Mouse (Mus musculus): Measurements from ENCODE around the gene Pdlim1. TPM values are rescaled to one million over a fixed set of nuclear protein-coding genes. Genes with fewer than 3 reads are reported as not detected.

Gene Pdlim1
- 318 and 322 TPM in 2 replicates for polyA plus RNA-seq (2014; fragmentation: Nextera tagmentation; extraction: Ambion mirVana)

DNA sequence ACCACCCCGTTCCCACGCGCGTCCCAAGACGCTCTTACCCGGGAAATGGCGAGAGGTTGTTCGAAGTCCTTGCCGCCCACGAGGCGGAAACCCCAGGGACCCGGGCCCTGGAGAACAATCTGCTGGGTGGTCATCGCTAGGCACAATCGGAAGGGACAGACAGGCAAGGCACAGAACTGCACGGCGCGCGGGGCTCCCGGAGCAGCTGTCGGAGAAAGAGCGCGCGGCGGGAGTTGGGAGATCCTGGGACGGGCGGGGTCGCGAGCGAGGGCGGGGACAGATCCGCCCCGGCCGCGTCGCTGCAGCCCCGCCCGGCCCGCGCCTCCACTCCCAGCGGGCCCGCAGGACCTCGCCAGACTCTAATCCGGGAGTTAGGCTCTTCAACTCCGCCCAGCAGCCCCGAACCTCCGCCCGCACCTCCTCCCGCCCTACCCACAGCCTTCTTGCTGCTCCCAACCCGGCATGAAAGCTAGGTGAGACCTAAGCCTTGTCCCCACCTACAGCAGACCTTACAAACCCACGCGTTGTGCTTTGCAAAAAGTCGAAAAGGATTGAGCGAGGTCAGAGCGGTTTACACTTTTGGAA, at the start of gene Pdlim1:
Pdlim1 (minus strand) TSS at position 535 of the 585 bp plus-strand sequence.
- Histone ChIP-seq H3K4me1 (ENCODE audit: control insufficient read depth, insufficient read depth, low read length) (peaks cover 22% of the 10 kb centered on the region), H3K9ac (ENCODE audit: low read depth, low read length) (peak within 1 kb of the TSS; percentile 92), H3K4me2 (peak within 1 kb of the TSS; percentile 84), H3K36me3 (ENCODE audit: control insufficient read depth, insufficient read depth, low read length) (no peaks in the 10 kb centered on the region), H3K27me3 (ENCODE audit: control insufficient read depth, insufficient read depth, low read length) (no peaks in the 10 kb centered on the region), H3K27ac (ENCODE audit: low read depth, low read length) (peak within 1 kb of the TSS; percentile 79), H3K9me3 (replicated peaks; ENCODE audit: control insufficient read depth, low read length) (no peaks in the 10 kb centered on the region), H3K4me3 (ENCODE audit: low read depth, low read length) (peak within 1 kb of the TSS; percentile 86)
- ATAC-seq (replicated peaks; ENCODE audit: insufficient number of reproducible peaks, low FRiP score, low TSS enrichment) = peak; percentile 87
- under 1% methylated on average over 53 of the region's 54 CpGs for WGBS (ENCODE audit: insufficient replicate concordance)

DNA sequence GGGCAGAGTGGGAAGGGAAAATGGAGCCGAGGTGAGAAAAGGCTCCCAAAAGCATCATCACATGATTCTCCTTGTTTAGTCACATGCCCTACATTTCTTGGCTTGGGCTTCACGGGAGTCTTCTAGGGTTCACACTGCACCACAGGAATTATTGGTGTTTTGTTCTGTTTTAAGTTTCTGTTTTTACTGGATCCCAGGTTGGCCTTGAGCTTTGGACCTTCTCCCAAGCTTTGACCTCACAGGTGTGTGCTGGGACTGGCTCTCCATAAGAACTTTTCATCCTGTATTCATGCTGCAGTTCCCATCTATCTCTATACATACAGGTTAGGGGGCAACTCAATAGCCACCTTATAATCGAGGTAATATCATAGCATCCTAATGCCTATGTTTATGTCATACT, 47.6 kb upstream of the Pdlim1 start:
- H3K36me3 ChIP-seq (ENCODE audit: control insufficient read depth, insufficient read depth, low read length) = peaks cover 2% of the 10 kb centered on the region; the same call in 1 of the 2 replicates
- no peak for ATAC-seq (replicated peaks; ENCODE audit: insufficient number of reproducible peaks, low FRiP score, low TSS enrichment)
- 68% methylated on average over 3 of the region's 3 CpGs for WGBS (ENCODE audit: insufficient replicate concordance)
- peaks cover 17% of the 10 kb centered on the region for H3K4me1 ChIP-seq (ENCODE audit: control insufficient read depth, insufficient read depth, low read length)
- H3K27me3 ChIP-seq (ENCODE audit: control insufficient read depth, insufficient read depth, low read length) = no peaks in the 10 kb centered on the region
- H3K4me2 ChIP-seq = no peak overlapping the region
- H3K4me3 ChIP-seq (ENCODE audit: low read depth, low read length) = no peak overlapping the region
- H3K9me3 ChIP-seq (replicated peaks; ENCODE audit: control insufficient read depth, low read length) = no peaks in the 10 kb centered on the region
- H3K9ac ChIP-seq (ENCODE audit: low read depth, low read length) = no peak overlapping the region
- H3K27ac ChIP-seq (ENCODE audit: low read depth, low read length) = 0 out of 2 replicates have a peak overlapping the region, but pooled peaks have one; percentile 36

DNA sequence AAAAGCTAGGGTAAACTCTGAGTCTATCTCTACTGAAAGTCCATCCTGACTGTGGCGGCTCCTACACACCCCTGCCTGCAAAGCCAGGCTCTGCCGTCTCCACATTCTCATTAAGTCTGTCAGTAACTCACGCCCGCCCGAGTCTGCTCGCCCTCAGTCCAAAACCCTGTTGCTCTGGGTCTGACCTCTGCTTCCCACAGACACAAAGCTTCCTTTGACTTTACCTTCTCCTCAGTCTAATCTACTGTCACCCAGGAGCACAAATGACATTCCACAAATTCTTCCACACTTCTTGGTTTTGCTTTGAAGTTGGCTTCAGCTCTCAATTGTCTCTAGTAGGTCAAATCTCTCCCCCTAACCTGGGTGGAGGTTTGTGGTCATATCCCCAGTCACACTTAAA, 46.9 kb upstream of the Pdlim1 start:
- 22% methylated on average over 6 of the region's 6 CpGs for WGBS (ENCODE audit: insufficient replicate concordance)
- no peak for ATAC-seq (replicated peaks; ENCODE audit: insufficient number of reproducible peaks, low FRiP score, low TSS enrichment)
- Histone ChIP-seq H3K9ac (ENCODE audit: low read depth, low read length) (no peak overlapping the region), H3K4me3 (ENCODE audit: low read depth, low read length) (no peak overlapping the region), H3K4me2 (no peak overlapping the region), H3K9me3 (replicated peaks; ENCODE audit: control insufficient read depth, low read length) (no peaks in the 10 kb centered on the region), H3K4me1 (ENCODE audit: control insufficient read depth, insufficient read depth, low read length) (peaks cover 17% of the 10 kb centered on the region), H3K27me3 (ENCODE audit: control insufficient read depth, insufficient read depth, low read length) (no peaks in the 10 kb centered on the region), H3K36me3 (ENCODE audit: control insufficient read depth, insufficient read depth, low read length) (no peaks in the 10 kb centered on the region; the same call in 1 of the 2 replicates), H3K27ac (ENCODE audit: low read depth, low read length) (peak overlapping the region; percentile 36; the same call in 1 of the 2 replicates)

DNA sequence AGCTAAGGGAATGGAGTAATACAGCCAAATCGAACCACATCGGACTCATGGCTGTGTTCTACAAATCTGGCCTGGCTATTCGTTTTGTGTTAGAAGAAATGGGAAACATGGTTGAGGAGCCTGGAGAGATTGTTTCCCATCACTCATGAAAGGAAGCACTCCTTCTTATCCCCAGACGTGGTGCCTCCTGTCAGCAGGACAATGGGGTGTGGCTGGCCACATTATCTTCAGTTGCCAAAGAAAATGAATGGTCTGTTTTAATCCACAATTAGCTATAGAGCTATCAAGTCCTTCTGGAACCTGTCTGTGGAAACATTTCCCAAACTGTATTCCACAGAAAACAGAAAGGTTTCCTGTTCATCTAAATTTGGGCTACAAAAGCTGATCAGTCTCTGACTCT, 45.4 kb upstream of the Pdlim1 start:
- Histone ChIP-seq H3K36me3 (ENCODE audit: control insufficient read depth, insufficient read depth, low read length) (no peaks in the 10 kb centered on the region; the same call in 1 of the 2 replicates), H3K27ac (ENCODE audit: low read depth, low read length) (no peak overlapping the region), H3K27me3 (ENCODE audit: control insufficient read depth, insufficient read depth, low read length) (no peaks in the 10 kb centered on the region), H3K9me3 (replicated peaks; ENCODE audit: control insufficient read depth, low read length) (no peaks in the 10 kb centered on the region), H3K9ac (ENCODE audit: low read depth, low read length) (no peak overlapping the region), H3K4me3 (ENCODE audit: low read depth, low read length) (no peak overlapping the region), H3K4me2 (no peak overlapping the region), H3K4me1 (ENCODE audit: control insufficient read depth, insufficient read depth, low read length) (peaks cover 17% of the 10 kb centered on the region)
- no peak for ATAC-seq (replicated peaks; ENCODE audit: insufficient number of reproducible peaks, low FRiP score, low TSS enrichment)
- 59% methylated on average over 4 of the region's 4 CpGs for WGBS (ENCODE audit: insufficient replicate concordance)

DNA sequence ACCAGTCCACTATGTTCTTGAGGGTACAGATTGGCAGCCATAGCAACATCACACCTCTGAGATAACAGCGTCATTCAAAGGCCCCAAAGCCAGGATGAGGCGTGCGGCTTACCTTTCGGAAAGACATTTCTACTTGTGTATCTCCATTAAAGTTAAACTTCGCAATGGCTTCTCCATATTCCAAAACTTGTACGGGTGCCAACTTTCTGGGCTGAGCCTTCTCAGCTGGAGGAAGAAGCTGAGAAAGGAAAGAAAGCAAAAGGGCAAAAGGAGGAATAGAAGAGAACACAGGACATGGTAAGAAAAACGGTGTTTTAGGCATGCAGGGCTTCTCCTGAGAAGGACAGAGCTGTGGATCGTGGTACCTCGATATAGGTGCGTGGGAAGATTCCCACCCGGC, 42.6 kb upstream of the Pdlim1 start:
- no peak for ATAC-seq (replicated peaks; ENCODE audit: insufficient number of reproducible peaks, low FRiP score, low TSS enrichment)
- H3K9me3 ChIP-seq (replicated peaks; ENCODE audit: control insufficient read depth, low read length) = no peaks in the 10 kb centered on the region
- H3K9ac ChIP-seq (ENCODE audit: low read depth, low read length) = no peak overlapping the region
- H3K27ac ChIP-seq (ENCODE audit: low read depth, low read length) = no peak overlapping the region
- no peak overlapping the region for H3K4me2 ChIP-seq
- H3K36me3 ChIP-seq (ENCODE audit: control insufficient read depth, insufficient read depth, low read length) = peaks cover 15% of the 10 kb centered on the region
- WGBS (ENCODE audit: insufficient replicate concordance) = 87% methylated on average over 11 of the region's 11 CpGs
- H3K4me3 ChIP-seq (ENCODE audit: low read depth, low read length) = no peak overlapping the region
- H3K27me3 ChIP-seq (ENCODE audit: control insufficient read depth, insufficient read depth, low read length) = no peaks in the 10 kb centered on the region
- peaks cover 16% of the 10 kb centered on the region for H3K4me1 ChIP-seq (ENCODE audit: control insufficient read depth, insufficient read depth, low read length)

DNA sequence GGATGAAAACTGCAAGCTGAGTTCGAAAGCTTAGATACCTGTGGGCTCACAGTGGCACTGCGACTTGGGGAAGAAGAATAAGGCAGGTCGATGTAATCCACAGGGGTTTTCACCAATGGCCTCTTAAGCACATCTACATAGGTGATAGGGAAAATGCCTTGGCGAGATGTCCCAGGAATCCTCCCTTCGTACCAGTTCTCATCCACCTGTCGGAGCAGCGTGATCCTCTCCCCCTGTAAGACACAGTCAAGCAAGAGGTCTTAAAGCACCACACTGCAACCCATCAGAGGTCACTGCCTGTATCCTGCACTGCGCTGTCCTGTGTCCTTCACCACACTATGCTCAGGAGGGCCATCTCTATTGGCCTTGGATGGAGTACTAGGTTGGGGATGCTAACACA, 40.0 kb upstream of the Pdlim1 start:
- peaks cover 6% of the 10 kb centered on the region; the same call in 1 of the 2 replicates for H3K4me1 ChIP-seq (ENCODE audit: control insufficient read depth, insufficient read depth, low read length)
- ATAC-seq (replicated peaks; ENCODE audit: insufficient number of reproducible peaks, low FRiP score, low TSS enrichment) = no peak
- H3K9me3 ChIP-seq (replicated peaks; ENCODE audit: control insufficient read depth, low read length) = no peaks in the 10 kb centered on the region
- no peaks in the 10 kb centered on the region for H3K27me3 ChIP-seq (ENCODE audit: control insufficient read depth, insufficient read depth, low read length)
- WGBS (ENCODE audit: insufficient replicate concordance) = 92% methylated on average over 8 of the region's 8 CpGs
- peaks cover 20% of the 10 kb centered on the region for H3K36me3 ChIP-seq (ENCODE audit: control insufficient read depth, insufficient read depth, low read length)
- no peak overlapping the region for H3K4me2 ChIP-seq
- H3K4me3 ChIP-seq (ENCODE audit: low read depth, low read length) = no peak overlapping the region
- no peak overlapping the region for H3K9ac ChIP-seq (ENCODE audit: low read depth, low read length)
- no peak overlapping the region for H3K27ac ChIP-seq (ENCODE audit: low read depth, low read length)

DNA sequence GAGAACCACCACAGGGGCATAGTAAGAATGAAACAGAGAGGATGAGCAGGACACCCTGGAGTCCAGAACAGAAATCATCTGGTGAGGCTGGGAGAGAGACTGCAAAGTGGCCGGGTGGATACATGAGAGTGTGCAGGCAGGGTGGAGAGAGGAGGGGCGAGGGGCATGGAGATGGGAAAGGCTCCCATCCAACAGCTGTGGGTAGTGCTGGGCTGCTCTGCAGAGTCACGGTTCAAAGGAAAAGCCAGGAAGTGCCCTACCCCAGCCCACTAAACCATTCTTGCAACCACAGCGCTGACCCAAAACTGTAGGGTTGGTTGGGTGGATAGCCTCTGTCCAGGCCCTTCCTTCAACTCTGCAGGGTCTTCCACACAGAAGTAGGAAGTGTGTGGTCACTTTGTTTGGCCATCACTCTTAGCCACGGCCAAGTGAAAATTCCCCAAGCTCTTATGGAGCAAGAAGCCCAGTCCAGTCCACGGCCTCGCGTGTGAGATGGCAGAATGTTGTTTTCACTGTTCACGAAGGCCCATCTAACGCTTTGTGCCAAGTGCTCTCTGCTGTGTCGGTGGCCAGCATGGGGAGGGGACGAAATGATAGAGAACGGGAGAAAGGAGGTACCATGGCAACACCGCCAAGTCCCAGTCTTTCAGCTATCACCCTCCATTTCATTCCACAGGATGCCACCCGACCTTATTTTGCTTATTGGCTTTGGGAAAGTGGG, 38.9 kb upstream of the Pdlim1 start:
- H3K9me3 ChIP-seq (replicated peaks; ENCODE audit: control insufficient read depth, low read length) = no peaks in the 10 kb centered on the region
- no peak overlapping the region for H3K4me3 ChIP-seq (ENCODE audit: low read depth, low read length)
- H3K36me3 ChIP-seq (ENCODE audit: control insufficient read depth, insufficient read depth, low read length) = peaks cover 20% of the 10 kb centered on the region
- 81% methylated on average over 15 of the region's 15 CpGs for WGBS (ENCODE audit: insufficient replicate concordance)
- H3K4me1 ChIP-seq (ENCODE audit: control insufficient read depth, insufficient read depth, low read length) = peaks cover 6% of the 10 kb centered on the region
- H3K27me3 ChIP-seq (ENCODE audit: control insufficient read depth, insufficient read depth, low read length) = no peaks in the 10 kb centered on the region
- ATAC-seq (replicated peaks; ENCODE audit: insufficient number of reproducible peaks, low FRiP score, low TSS enrichment) = no peak
- H3K4me2 ChIP-seq = no peak overlapping the region
- no peak overlapping the region for H3K9ac ChIP-seq (ENCODE audit: low read depth, low read length)
- no peak overlapping the region for H3K27ac ChIP-seq (ENCODE audit: low read depth, low read length)

DNA sequence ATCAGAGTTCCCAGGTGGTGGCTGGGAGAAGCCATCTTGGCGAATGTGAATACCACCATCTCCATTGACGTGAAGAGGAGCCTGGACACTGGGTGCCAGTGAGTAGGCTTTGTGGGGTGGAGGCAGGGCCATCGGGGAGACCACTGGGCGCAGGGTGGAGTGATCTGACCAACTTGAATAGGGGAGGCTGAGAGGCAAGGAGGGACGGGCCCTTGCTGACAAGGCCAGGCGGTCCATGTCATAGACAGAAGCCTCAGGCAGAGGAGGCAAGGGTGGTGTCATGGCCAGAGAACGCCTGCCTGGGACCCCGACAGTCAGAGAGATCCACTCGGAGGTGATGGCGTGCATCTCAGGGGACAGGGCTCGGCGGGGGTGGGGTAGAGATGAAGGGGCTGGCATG, 38.3 kb upstream of the Pdlim1 start:
- Histone ChIP-seq H3K27ac (ENCODE audit: low read depth, low read length) (no peak overlapping the region), H3K4me1 (ENCODE audit: control insufficient read depth, insufficient read depth, low read length) (peaks cover 8% of the 10 kb centered on the region), H3K4me3 (ENCODE audit: low read depth, low read length) (no peak overlapping the region), H3K9ac (ENCODE audit: low read depth, low read length) (no peak overlapping the region), H3K9me3 (replicated peaks; ENCODE audit: control insufficient read depth, low read length) (no peaks in the 10 kb centered on the region), H3K27me3 (ENCODE audit: control insufficient read depth, insufficient read depth, low read length) (no peaks in the 10 kb centered on the region), H3K36me3 (ENCODE audit: control insufficient read depth, insufficient read depth, low read length) (peaks cover 20% of the 10 kb centered on the region), H3K4me2 (no peak overlapping the region)
- no peak for ATAC-seq (replicated peaks; ENCODE audit: insufficient number of reproducible peaks, low FRiP score, low TSS enrichment)
- WGBS (ENCODE audit: insufficient replicate concordance) = 80% methylated on average over 12 of the region's 12 CpGs

Data from heart, embryonic 11.5 days (tissue).